Mouse (Mus musculus): ENCODE results near the gene Slc30a2.

Gene Slc30a2

DNA sequence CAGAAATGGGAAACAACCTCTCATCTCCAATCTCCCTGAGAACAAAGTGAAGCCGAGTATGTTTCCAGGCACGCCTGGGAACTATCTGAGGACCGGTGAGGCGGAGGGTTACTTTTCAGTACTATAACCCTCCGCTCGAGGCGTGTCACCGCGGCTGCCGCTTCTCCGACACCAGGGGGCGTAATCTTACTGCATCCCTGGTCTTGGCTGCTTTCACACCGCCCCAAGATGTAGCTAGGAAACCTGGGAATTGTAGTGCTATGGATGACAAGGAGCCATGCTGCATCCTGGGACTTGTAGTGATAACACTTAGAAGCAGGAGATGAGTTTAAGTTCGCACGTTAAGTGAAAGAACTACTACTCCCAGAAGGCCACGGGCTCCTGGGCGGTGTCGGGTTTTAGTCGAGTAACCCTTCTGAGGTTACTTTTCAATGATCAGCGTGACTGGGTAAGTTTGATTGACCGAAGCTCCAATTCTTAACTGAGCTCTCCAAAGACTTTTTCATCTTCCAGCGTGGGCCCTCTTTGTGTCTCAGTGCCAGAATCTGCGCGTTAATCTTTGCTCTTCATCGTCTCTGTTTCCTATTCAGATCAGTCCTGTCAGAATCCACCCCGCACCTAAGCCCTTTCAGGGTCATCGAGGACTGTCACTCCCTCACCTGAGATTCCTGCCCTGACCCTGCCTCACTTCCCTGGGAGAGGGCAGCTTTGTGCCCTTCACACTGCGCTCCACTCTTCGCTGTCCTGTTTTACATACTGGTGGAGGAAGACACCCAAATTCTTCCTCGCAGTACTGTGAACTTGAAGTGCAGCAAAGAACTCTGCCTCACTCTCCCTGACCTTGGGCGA is 53.2 kb downstream of the Slc30a2 start, which contains the start of gene Pafah2:
Gene Pafah2, plus strand, starts transcription at position 344 of the 849 bp plus-strand sequence.
- in situ Hi-C loops (cut with MboI; ENCODE audit: low sequenced_read_pairs): no loop called here

DNA sequence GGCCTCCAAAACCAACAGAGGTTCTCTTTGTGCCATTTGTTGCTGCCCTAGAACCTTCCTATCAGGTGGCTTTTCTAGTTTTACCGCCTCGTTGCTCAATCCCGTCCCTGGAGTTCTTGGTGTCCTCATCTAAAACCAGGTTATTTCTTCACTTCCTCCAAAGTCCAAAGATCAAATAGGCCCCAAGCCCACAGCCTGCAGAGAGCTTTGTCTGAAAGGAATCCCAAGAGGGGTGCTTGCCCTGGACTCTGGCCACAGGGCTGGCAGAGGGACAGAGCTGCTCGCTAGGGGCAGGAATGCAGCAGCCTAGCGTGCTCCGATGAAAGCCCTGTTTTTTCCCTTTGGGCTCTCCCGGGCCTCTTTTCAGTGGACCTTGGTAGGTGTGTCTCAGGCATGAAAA is 54.1 kb downstream of the Slc30a2 start:
- in situ Hi-C loops (cut with MboI; ENCODE audit: low sequenced_read_pairs): no loop called here

DNA sequence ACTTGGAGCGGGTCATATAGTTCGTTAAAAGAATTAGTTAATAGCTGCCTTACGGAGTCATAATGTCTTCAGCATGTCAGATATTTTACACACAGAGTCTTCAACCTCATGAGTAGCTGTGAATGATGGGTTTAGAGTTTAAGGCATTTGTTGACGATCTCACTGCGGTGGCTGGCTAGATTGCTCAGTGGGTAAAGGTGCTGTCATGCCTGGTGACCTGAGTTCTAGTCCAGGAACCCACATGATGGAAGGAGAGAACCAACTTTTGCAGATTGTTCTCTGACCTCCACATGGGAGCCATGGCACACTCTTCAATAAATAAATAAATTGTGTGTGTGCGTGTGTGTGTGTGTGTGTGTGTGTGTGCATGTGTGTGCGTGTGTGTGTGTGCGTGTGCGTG is 54.8 kb downstream of the Slc30a2 start:
- in situ Hi-C loops (cut with MboI; ENCODE audit: low sequenced_read_pairs): no loop called here

DNA sequence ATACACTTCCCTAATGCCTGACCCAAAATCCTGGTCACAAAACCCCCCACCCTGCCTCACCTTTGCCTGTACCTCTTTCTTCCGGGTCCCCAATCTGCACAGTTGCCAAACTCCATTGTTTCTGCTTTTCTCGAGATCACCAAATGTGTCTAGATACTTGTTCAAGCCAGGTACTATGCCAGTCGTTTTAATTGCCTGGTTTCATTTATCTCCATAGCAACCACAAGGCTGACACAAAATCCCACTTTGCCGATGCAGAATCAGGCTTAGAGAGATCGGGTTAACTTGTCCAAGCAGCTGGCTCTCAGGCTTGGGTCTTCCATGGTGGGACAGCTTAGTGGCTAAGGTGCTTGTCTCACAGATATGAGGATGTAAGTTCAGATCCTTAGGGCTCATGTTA is 57.2 kb downstream of the Slc30a2 start:
- in situ Hi-C loops (cut with MboI; ENCODE audit: low sequenced_read_pairs): no loop called here

DNA sequence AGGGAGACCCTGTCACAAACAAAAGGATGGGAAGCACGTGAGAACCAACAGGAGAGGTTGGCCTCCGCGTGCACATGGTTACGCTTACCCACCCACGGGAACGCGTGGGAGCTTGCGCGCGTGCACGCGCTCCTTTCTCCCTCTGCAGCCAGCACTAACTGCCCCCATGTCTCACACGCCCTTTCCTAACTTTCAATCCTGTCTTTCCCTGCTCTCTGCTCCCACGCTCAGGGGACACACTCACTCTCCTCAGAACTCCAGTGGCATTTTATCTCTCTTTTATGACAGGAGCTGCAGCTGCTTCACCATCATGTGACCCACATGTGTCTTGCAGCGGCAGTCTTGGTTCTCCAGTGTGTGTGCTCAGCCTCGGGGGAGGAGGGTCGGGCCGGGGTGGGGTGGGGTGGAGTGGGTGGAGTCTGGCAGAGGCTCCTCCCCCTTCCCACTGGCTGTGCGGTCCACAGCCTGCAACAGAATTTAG is 58.2 kb downstream of the Slc30a2 start:
- in situ Hi-C loops (cut with MboI; ENCODE audit: low sequenced_read_pairs): no loop called here

DNA sequence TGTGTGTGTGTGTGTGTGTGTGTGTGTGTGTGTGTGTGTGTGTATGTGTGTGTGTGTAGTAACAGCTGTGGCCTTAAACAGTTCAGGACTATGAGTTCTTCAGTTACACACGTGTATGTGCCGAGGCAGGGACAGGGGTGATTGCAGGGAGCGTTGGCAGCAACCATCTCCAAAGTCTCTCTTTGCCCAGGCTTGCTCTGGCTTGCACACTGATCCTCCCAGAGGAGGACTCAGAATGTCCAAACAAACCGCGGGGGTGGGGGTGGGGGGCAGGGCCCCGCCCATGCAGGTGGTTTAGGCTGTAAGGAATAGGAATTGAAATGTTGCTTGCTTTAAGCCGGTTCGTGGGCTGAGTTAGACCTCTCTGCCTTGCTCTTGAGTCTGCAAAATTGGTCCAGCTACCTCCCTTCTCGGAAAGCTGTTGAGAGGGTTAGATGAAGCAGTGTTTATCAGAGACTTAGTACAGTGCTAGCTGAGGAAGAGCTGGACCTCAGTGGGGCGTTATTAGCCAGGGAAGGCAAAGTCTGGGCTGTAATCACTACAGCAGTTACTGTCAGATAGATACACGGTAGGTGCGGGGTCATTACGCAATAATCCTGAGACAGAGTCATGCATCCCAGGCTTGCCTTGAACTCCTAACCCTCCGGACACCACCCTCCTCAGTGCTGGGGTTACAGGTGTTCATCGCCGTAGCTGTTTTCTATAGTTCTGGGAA is 59.0 kb downstream of the Slc30a2 start:
- in situ Hi-C loops (cut with MboI; ENCODE audit: low sequenced_read_pairs): no loop called here

DNA sequence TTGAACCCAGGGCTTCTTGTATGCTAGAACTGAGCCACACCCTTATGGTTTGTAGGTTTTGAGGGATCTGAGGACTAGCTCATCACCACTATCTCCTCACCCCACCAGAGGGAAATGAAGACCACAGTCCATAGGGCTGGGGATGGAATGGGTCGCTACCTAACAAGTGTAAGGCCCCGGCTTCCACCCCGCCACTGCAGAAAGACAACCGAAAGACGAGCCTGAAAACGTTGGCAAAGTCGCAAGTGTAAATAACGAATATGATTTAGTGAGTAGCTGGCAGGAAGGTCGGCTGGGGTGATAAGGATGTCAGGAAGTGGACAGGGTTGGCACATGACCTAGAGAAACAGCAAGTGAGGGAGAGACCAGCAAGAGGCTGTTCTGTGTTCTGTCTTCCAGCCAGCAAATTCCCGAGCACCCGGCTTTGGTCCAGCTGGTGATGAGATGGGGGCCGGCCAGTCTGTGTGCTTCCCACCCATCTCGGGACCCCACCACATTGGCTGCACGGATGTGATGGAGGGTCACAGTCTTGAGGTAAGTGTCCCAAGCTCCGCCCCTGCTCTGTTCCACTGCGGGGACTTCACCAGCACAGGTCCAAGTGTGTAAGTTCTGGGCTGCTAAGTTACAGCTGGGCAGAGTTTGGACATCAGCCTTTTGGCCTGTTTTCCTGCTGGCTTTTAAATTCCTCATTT is 59.7 kb downstream of the Slc30a2 start:
- in situ Hi-C loops (cut with MboI; ENCODE audit: low sequenced_read_pairs): no loop called here

DNA sequence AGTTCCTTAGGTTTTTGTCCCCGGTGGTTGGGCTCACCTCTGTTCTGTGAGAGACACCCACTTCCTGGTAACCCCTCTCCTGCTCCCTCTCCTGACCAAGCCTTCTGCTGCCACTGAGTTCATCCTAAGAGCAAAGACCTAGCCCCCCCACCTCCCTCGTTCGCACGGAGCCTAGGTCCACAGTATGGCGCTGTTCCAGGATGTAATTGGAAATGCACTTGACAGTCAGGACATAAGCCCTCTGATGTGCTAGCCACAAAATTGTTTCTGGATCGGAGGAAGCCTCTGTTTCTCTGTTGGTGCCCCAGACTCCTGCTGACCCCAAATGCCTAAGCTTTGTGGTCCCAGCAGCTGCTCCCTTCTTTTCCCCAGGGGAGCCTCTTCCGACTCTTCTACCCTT is 60.7 kb downstream of the Slc30a2 start:
- in situ Hi-C loops (cut with MboI; ENCODE audit: low sequenced_read_pairs): no loop called here
